Mouse (Mus musculus) kidney, embryonic 16.5 days (tissue): ENCODE results near the gene Gja4. TPM values are rescaled to one million over a fixed set of nuclear protein-coding genes. Genes with fewer than 3 reads are reported as not detected.

Experiments
- ATAC-seq: fragments of 200-750 bp; cut with Nextera tagmentation; 2 replicates; pipeline ENCODE4 v1.8.0; 2017; ENCODE audit warnings: moderate TSS enrichment; ENCODE audit not compliant: low FRiP score, low TSS enrichment
- H3K27ac ChIP-seq: fragments of 300-500 bp; sonication (generic); 2 replicates; pipeline ENCODE4 v1.5.1; 2014; ENCODE audit warnings: low read length
- H3K27me3 ChIP-seq: fragments of 300-500 bp; sonication (generic); 2 replicates; pipeline ENCODE4 v1.6.1; 2014; ENCODE audit warnings: low read length, control low read depth, mixed read lengths; ENCODE audit not compliant: insufficient read depth
- H3K36me3 ChIP-seq: fragments of 300-500 bp; sonication (generic); 2 replicates; pipeline ENCODE4 v1.6.1; 2014; ENCODE audit warnings: low read length, control low read depth, mixed read lengths; ENCODE audit not compliant: insufficient read depth
- H3K4me1 ChIP-seq: fragments of 300-500 bp; sonication (generic); 2 replicates; pipeline ENCODE4 v1.6.1; 2014; ENCODE audit warnings: low read length, control low read depth, mixed read lengths; ENCODE audit not compliant: insufficient read depth
- H3K4me2 ChIP-seq: fragments of 300-500 bp; sonication (generic); replicated peaks from 2 replicates; pipeline ENCODE4 v1.6.1; 2014; ENCODE audit warnings: low read depth, low read length
- H3K4me3 ChIP-seq: fragments of 300-500 bp; sonication (generic); 2 replicates; pipeline ENCODE4 v1.5.1; 2014; ENCODE audit warnings: mild to moderate bottlenecking, low read length
- H3K9ac ChIP-seq: fragments of 300-500 bp; sonication (generic); replicated peaks from 2 replicates; pipeline ENCODE4 v1.6.1; 2014; ENCODE audit warnings: low read length
- H3K9me3 ChIP-seq: fragments of 300-500 bp; sonication (generic); 2 replicates; pipeline ENCODE4 v1.6.1; 2016; ENCODE audit warnings: low read length, control low read depth
- WGBS: fragments of 180-500 bp; shearing (Covaris S2); extraction: QIAGEN DNeasy Blood & Tissue Kit; methylation state at CpG from one replicate; pipeline ENCODE4 v1.1.7; 2014; 5-methylcytosine and 5-hydroxymethylcytosine counted together
- polyA plus RNA-seq: library from polyadenylated mRNA; unstranded; fragments of >200 nt; fragmentation: Nextera tagmentation; extraction: Ambion mirVana; gene quantifications from 2 replicates; pipeline ENCODE4 v1.2.1, GENCODE M21; 2015

Gene Gja4
- polyA plus RNA-seq, 1 experiment from 2014 or later, result 30.9 TPM

DNA sequence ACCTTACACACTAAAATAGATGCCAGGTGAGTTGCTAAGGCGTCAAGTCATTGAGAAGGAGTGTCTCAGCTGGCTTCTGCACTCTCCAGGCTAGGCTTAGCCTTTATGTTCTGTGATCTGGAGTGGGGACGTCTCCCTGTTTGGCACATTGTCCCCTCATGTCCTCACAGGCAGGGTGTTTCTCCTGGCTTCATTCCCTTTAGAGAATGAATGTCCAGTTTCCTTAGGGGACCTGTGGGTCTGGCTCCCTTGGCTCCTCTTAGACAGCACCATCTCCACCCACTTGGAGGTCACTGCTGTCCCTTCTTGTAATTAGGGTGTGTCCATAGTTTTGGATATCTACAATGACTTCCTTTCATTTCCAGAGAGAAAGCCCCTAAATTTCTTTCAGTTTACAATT is 6.9 kb downstream of the Gja4 start:
- no peak for ATAC-seq
- no peak overlapping the region for H3K4me3 ChIP-seq
- no peak overlapping the region for H3K9ac ChIP-seq
- no peak overlapping the region for H3K4me2 ChIP-seq
- WGBS, result 60% methylated on average over 2 of the region's 2 CpGs
- H3K4me1 ChIP-seq, result no peaks in the 10 kb centered on the region
- no peaks in the 10 kb centered on the region for H3K9me3 ChIP-seq
- no peak overlapping the region for H3K27ac ChIP-seq
- peaks cover under 1% of the 10 kb centered on the region; the same call in 1 of the 2 replicates for H3K27me3 ChIP-seq
- no peaks in the 10 kb centered on the region for H3K36me3 ChIP-seq

DNA sequence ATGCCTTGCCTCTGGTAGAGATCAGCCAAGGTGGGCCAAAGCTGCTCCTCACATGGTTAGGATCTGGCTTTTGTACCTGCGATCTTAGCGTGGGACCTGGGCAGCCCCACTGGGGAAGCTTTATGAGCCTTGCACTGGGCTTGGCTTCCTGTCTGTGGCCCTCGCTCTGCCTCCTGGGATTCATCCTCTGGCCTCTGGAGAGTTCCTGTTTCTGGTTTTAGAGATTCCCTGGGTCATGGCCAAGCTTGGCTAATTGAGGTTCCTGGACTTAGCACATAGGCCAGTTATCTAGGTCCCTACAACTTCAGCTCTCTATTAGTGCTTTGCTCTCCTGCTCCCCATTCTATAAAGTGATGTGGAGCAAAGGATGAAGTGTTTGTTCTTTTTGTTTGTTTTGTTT is 10.0 kb downstream of the Gja4 start:
- no peak for ATAC-seq
- H3K4me3 ChIP-seq, result no peak overlapping the region
- no peak overlapping the region for H3K9ac ChIP-seq
- H3K4me2 ChIP-seq, result no peak overlapping the region
- no peaks in the 10 kb centered on the region for H3K36me3 ChIP-seq
- WGBS, result 62% methylated on average over 3 of the region's 3 CpGs
- no peaks in the 10 kb centered on the region for H3K4me1 ChIP-seq
- H3K27me3 ChIP-seq, result no peaks in the 10 kb centered on the region
- no peak overlapping the region for H3K27ac ChIP-seq
- H3K9me3 ChIP-seq, result no peaks in the 10 kb centered on the region

DNA sequence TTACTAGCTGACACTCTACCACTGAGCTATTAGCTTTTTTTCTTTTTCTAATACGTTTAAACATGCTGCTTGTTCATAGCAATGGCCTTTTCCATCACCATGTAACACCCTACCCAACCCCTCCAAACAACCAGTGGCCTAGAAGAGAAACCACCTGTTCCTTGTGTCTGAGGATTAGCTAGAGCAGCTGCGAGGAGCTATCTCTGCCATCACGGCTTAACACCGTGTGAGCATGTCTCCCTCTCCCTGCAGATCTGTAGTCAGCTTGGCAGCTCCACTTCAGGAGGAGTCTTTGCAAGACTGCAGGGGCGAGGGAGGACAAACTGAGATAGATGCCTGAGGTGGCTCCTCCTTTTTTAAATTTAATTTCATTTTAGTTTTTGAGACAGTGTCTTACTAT is 13.3 kb downstream of the Gja4 start:
- Histone ChIP-seq H3K27me3 (no peaks in the 10 kb centered on the region), H3K4me1 (no peaks in the 10 kb centered on the region), H3K27ac (no peak overlapping the region), H3K9me3 (no peaks in the 10 kb centered on the region), H3K36me3 (no peaks in the 10 kb centered on the region), H3K4me3 (no peak overlapping the region), H3K4me2 (no peak overlapping the region), H3K9ac (no peak overlapping the region)
- 79% methylated on average over 5 of the region's 5 CpGs for WGBS
- ATAC-seq, result no peak

DNA sequence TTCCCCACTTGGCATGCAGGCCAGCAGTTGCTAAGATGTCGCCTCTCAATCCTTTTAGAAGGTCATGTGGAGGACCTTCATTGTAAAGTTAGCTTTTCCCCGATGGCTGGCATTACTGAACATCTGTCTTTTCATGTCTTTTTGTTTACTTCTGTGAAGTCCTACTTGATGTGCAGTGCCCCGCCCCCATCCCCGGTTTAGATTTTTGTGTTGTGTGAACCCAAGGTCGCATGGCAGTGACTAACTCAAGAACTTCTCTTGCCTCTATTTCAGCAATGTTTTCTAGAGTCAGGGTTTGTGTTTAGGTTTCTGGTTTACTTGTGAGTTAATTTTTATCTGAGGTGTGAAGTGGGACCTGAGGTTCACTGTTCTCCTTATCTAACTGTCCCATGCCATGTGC is 21.2 kb downstream of the Gja4 start:
- H3K36me3 ChIP-seq, result no peaks in the 10 kb centered on the region
- no peak overlapping the region for H3K4me3 ChIP-seq
- no peaks in the 10 kb centered on the region for H3K9me3 ChIP-seq
- H3K4me1 ChIP-seq, result no peaks in the 10 kb centered on the region
- 77% methylated on average over 5 of the region's 5 CpGs for WGBS
- H3K27me3 ChIP-seq, result no peaks in the 10 kb centered on the region
- H3K9ac ChIP-seq, result no peak overlapping the region
- no peak overlapping the region for H3K4me2 ChIP-seq
- no peak overlapping the region for H3K27ac ChIP-seq
- no peak for ATAC-seq

DNA sequence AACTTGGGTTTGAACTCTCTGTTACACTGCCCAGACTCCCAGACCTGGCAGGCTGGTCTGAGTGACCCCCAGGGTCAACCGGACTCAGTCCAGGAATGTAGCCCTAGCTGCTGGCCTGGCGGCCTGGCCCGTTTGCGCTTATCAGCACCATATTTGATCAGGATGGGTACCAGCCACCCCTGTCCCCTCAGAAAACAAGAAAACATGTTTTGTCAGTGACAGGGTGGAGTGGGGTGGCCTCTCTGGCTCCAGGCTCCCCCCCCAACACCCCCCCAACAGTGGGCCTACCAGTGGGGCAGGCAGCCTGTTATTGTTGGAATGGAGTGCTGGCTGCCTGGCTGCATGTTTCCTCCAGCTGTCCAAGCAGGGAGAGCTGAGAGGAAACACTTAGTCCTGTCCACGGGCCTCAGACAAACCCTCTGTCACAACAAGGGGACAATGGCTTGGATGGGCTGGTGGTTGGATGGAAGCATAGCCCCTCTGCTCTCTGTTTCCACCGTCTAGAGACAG is 24.7 kb downstream of the Gja4 start:
- WGBS, result 64% methylated on average over 6 of the region's 6 CpGs
- no peaks in the 10 kb centered on the region for H3K9me3 ChIP-seq
- no peaks in the 10 kb centered on the region for H3K36me3 ChIP-seq
- H3K27ac ChIP-seq, result no peak overlapping the region
- H3K9ac ChIP-seq, result no peak overlapping the region
- no peaks in the 10 kb centered on the region for H3K4me1 ChIP-seq
- no peaks in the 10 kb centered on the region for H3K27me3 ChIP-seq
- ATAC-seq, result peak; percentile 42; the same call in 1 of the 2 replicates
- no peak overlapping the region for H3K4me3 ChIP-seq
- no peak overlapping the region for H3K4me2 ChIP-seq

DNA sequence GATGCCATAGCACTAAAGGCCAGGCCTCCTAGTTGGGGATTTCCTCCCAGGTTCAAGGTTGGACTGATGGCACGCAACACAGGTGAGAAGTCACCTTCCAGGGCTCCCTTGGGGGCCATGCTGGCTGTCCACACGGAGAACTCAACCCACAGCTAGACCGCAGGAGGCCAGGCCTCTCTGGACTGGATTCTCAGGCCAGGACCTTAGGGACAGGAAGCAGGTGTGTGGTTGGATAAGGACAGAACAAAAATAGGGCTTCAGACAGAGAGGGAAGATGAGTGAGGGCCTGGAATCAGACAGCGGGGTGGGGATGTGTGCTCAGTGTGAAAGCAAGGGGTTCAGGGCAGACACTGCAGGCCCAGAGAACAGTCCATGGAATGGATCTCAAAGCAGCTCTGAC is 26.9 kb downstream of the Gja4 start:
- Histone ChIP-seq H3K36me3 (no peaks in the 10 kb centered on the region), H3K4me3 (no peak overlapping the region), H3K27me3 (no peaks in the 10 kb centered on the region), H3K9ac (no peak overlapping the region), H3K4me2 (no peak overlapping the region), H3K27ac (no peak overlapping the region), H3K4me1 (no peaks in the 10 kb centered on the region), H3K9me3 (no peaks in the 10 kb centered on the region)
- 0 out of 2 replicates have a peak, but pooled peaks have one; percentile 19 for ATAC-seq
- WGBS, result 67% methylated on average over 4 of the region's 4 CpGs

DNA sequence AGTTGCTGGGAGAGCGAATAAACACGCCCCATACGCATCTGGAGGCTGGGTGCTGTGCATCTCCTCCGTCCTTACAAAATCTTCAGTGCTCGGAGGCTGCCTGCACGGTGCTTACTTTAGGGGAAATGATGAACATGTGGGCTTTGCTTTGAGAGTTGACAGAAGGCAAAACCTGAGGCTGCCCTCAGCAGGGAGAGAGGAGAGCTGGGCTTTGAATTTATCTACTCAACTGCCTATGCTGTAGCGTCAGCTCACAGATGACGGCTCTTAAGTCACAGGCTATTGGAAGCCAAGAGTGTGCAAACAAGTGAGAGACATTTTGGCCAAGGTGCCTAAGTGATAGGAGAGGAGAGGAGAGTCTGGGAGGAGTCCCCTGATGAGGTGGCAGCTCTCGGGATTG is 34.6 kb downstream of the Gja4 start:
- no peak overlapping the region for H3K9ac ChIP-seq
- peaks cover 12% of the 10 kb centered on the region for H3K4me1 ChIP-seq
- H3K27me3 ChIP-seq, result no peaks in the 10 kb centered on the region
- no peak overlapping the region for H3K4me2 ChIP-seq
- H3K36me3 ChIP-seq, result no peaks in the 10 kb centered on the region
- no peak for ATAC-seq
- H3K9me3 ChIP-seq, result no peaks in the 10 kb centered on the region
- no peak overlapping the region for H3K4me3 ChIP-seq
- H3K27ac ChIP-seq, result peak overlapping the region; percentile 50; the same call in 1 of the 2 replicates
- WGBS, result 83% methylated on average over 9 of the region's 9 CpGs

DNA sequence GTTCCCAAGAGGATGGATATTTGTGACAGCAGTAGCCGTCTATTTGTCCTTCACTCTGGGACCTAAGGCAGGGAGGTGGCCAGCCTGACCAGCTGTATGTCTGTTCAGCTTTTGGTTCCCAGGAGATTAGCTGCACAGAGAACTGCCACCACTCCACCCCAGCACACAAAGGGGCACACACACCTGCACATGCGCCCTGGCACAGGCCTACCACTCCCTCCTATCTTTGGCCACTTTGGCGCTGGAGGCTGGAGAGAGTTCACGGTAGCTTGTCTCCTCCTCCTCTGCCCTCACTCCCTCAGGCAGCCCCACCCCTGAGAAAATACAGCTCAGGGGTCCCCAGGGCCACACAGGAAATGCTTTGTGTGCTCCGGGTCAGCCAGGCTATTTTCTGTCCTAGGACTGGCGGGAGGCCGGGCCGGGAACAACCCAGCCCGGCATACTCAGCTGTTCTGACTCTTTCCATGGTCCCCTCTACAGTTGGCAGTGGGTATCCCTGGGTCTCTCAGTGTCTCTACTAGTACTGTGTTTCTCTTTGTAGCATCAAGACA is 35.3 kb downstream of the Gja4 start:
- H3K27ac ChIP-seq, result peak overlapping the region; percentile 52; the same call in 1 of the 2 replicates

DNA sequence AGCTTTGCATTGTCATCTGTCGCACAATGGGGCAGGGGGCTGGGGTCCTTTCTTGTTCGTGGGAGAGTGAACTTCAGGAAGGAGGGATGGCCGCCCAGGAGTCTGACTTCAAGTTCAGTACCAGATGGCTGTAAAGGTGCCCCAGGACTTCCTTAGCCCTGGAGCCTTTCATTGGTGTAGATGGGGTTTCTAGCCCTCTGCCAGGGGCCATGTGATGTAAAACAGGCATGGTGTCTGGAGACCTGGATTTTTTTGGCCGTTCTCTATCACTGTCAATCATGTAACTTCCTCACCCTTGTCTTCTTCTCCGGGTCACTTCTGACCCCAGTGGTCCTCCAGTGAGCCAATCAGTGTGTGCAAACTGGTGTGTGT is 49.7 kb downstream of the Gja4 start:
- 0 out of 2 replicates have a peak, but pooled peaks have one; percentile 23 for ATAC-seq
- Histone ChIP-seq H3K36me3 (no peaks in the 10 kb centered on the region), H3K27ac (peak overlapping the region; percentile 4; the same call in 1 of the 2 replicates), H3K9ac (no peak overlapping the region), H3K4me1 (no peaks in the 10 kb centered on the region), H3K4me2 (no peak overlapping the region), H3K4me3 (no peak overlapping the region), H3K9me3 (no peaks in the 10 kb centered on the region), H3K27me3 (peaks cover 11% of the 10 kb centered on the region)
- 70% methylated on average over 5 of the region's 5 CpGs for WGBS

More for the DNA sequence above, 35.3 kb downstream of the Gja4 start:
- H3K27me3 ChIP-seq, result no peaks in the 10 kb centered on the region
- H3K4me1 ChIP-seq, result peaks cover 12% of the 10 kb centered on the region
- no peak overlapping the region for H3K4me2 ChIP-seq
- H3K4me3 ChIP-seq, result no peak overlapping the region
- WGBS, result 29% methylated on average over 9 of the region's 9 CpGs
- H3K9me3 ChIP-seq, result no peaks in the 10 kb centered on the region
- H3K9ac ChIP-seq, result no peak overlapping the region
- H3K36me3 ChIP-seq, result no peaks in the 10 kb centered on the region
- ATAC-seq, result peak; percentile 46; the same call in 1 of the 2 replicates

DNA sequence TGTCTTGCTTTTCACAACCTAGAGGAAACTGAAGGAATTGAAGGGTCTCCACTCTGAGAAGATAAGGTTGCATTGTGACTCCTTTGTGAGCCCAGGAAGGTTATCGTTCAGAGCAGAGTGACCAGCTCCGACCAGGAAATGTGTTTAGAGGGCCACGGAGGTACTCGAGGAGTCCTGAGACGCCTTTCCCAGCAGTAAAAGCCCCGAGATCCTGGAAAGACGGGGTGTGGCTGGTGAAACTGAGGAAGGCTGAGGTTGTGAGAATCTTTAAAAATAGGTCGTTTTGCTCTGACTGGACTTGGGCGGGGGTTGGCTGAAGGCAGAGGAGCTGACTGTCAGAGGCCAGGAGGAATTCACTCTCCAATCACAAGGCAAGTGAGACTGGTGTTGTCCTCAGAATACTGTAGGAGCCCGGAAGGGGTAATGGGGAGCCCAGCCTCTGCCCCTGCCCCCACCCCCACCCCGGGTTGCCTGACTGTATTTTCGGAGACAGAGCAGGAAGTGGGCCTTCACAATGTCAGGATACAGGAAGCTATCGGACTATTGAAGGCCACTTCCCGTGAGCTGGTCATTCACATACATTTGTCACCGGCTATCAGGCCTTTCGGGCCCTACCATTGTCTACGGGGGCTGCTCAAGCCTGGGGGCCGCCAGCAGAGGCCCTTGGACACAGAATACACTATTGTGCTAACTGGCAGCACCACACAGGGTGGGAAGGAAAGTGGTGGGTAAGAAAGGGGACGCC is 50.2 kb downstream of the Gja4 start:
- no peak overlapping the region for H3K4me2 ChIP-seq
- no peaks in the 10 kb centered on the region for H3K9me3 ChIP-seq
- H3K27me3 ChIP-seq, result peaks cover 8% of the 10 kb centered on the region; the same call in 1 of the 2 replicates
- peak; percentile 88 for ATAC-seq
- H3K36me3 ChIP-seq, result no peaks in the 10 kb centered on the region
- peak overlapping the region; percentile 68 for H3K27ac ChIP-seq
- no peaks in the 10 kb centered on the region for H3K4me1 ChIP-seq
- no peak overlapping the region for H3K9ac ChIP-seq
- H3K4me3 ChIP-seq, result no peak overlapping the region
- 63% methylated on average over 19 of the region's 19 CpGs for WGBS
